Mouse (Mus musculus): Measurements from ENCODE around the gene Acat1. TPM values are rescaled to one million over a fixed set of nuclear protein-coding genes. Genes with fewer than 3 reads are reported as not detected.

The Acat1 gene
- polyA plus RNA-seq, 1 experiment from 2014 or later, result 142 TPM

Other genes starting within 250 kb of the Acat1 start
- gene Kdelc2, start 226.4 kb downstream of the Acat1 start, polyA plus RNA-seq (2015; fragmentation: Nextera tagmentation; extraction: Ambion mirVana), result 8.3 and 8.5 TPM in 2 replicates
- 0.18 and 0.44 TPM in 2 replicates for gene 4930550C14Rik, start 208.1 kb downstream of the Acat1 start, polyA plus RNA-seq (2015; fragmentation: Nextera tagmentation; extraction: Ambion mirVana)
- gene Atm, start 73.6 kb downstream of the Acat1 start, polyA plus RNA-seq (2015; fragmentation: Nextera tagmentation; extraction: Ambion mirVana), result 9.5 and 12.1 TPM in 2 replicates
- 11.8 and 12.2 TPM in 2 replicates for gene Npat, start 73.3 kb downstream of the Acat1 start, polyA plus RNA-seq (2015; fragmentation: Nextera tagmentation; extraction: Ambion mirVana)
- gene Cul5, start 59.6 kb upstream of the Acat1 start, polyA plus RNA-seq (2015; fragmentation: Nextera tagmentation; extraction: Ambion mirVana), result 39.2 and 41.6 TPM in 2 replicates
- 4.3 and 5.1 TPM in 2 replicates for gene Rab39, start 95.8 kb upstream of the Acat1 start, polyA plus RNA-seq (2015; fragmentation: Nextera tagmentation; extraction: Ambion mirVana)
- 16.3 and 17.0 TPM in 2 replicates for gene Slc35f2, start 161.2 kb upstream of the Acat1 start, polyA plus RNA-seq (2015; fragmentation: Nextera tagmentation; extraction: Ambion mirVana)
- 3.1 and 7.5 TPM in 2 replicates for gene Sln, start 239.8 kb upstream of the Acat1 start, polyA plus RNA-seq (2015; fragmentation: Nextera tagmentation; extraction: Ambion mirVana)

Measured in neural tube, embryonic 13.5 days (tissue).